7 mouse cellular contexts compared by ENCODE assay signal in the genomic region with DNA sequence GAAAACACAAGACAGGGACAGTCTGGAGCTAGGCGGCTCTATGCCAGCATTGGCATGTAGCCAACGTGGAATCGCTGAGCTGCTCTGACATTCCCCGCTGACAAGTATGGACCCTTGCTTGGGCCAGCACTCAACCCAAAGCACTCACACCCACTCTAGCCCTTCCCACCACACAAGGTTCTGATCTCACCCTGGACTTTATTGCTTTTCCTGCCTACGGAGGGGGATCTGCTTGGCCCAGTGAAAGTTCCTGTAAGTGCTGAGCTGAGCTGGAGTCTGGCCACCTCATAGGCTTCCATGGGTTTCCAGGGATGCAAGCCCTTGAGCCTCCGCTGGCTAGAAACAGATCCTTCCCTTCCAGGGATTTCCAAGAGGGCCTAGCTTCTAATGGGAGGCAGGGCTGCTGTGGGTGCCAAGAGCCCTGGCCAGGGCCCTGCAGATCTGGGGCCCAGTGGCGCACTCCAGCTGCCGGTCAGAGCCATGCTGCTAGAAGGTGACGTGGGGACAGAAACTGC. TPM values are rescaled to one million over a fixed set of nuclear protein-coding genes. Genes with fewer than 3 reads are reported as not detected.
A peak's percentile ranks its signal among the peaks of the same experiment; 100 is the strongest.
DNase-seq lines count a peak whose midpoint lies in the region; ATAC-seq and TF ChIP-seq lines count a peak whose summit lies in the region.

No protein-coding gene starts in this region.

- no peaks in the 10 kb centered on the region for H3K36me3 ChIP-seq in limb, embryonic 11.5 days (ENCODE audit: control insufficient read depth, insufficient read depth, low read length)
- H3K36me3 ChIP-seq in limb, embryonic 10.5 days, result no peaks in the 10 kb centered on the region
- no peaks in the 10 kb centered on the region for H3K36me3 ChIP-seq in forebrain, postnatal 0 days (ENCODE audit: insufficient read depth)
- no peaks in the 10 kb centered on the region for H3K36me3 ChIP-seq in heart, embryonic 16.5 days (ENCODE audit: control insufficient read depth, insufficient read depth)
- H3K36me3 ChIP-seq in limb, embryonic 14.5 days (ENCODE audit: control insufficient read depth, insufficient read depth, low read length), result no peaks in the 10 kb centered on the region

- no peak for TF ChIP-seq CTCF in forebrain, postnatal 0 days (IDR thresholded peaks at IDR 0.05; ENCODE audit: low read depth)

- no peaks in the 10 kb centered on the region for H3K4me1 ChIP-seq in limb, embryonic 11.5 days (ENCODE audit: control insufficient read depth, insufficient read depth, low read length)
- no peaks in the 10 kb centered on the region for H3K4me1 ChIP-seq in limb, embryonic 10.5 days
- H3K4me1 ChIP-seq in forebrain, postnatal 0 days (ENCODE audit: insufficient read depth), result no peaks in the 10 kb centered on the region; the same call in 1 of the 2 replicates
- peaks cover 11% of the 10 kb centered on the region for H3K4me1 ChIP-seq in heart, embryonic 16.5 days (ENCODE audit: control insufficient read depth, insufficient read depth, low read length)
- H3K4me1 ChIP-seq in limb, embryonic 14.5 days (ENCODE audit: control insufficient read depth, insufficient read depth, low read length), result peaks cover 8% of the 10 kb centered on the region; the same call in 1 of the 2 replicates

- WGBS in limb, embryonic 11.5 days, result 88% methylated on average over 9 of the region's 9 CpGs
- 91% methylated on average over 9 of the region's 9 CpGs for WGBS in limb, embryonic 10.5 days
- WGBS in forebrain, postnatal 0 days, result 44% methylated on average over 9 of the region's 9 CpGs
- 41% methylated on average over 9 of the region's 9 CpGs for WGBS in heart, embryonic 16.5 days
- 67% methylated on average over 9 of the region's 9 CpGs for WGBS in limb, embryonic 14.5 days

- H3K9ac ChIP-seq in limb, embryonic 11.5 days (ENCODE audit: low read length), result 0 out of 2 replicates have a peak overlapping the region, but pooled peaks have one; percentile 7
- no peak overlapping the region for H3K9ac ChIP-seq in forebrain, postnatal 0 days
- H3K9ac ChIP-seq in heart, embryonic 16.5 days (ENCODE audit: low read length), result no peak overlapping the region
- H3K9ac ChIP-seq in limb, embryonic 14.5 days (ENCODE audit: low read depth, low read length, severe bottlenecking), result no peak overlapping the region

- no peaks in the 10 kb centered on the region for H3K27me3 ChIP-seq in limb, embryonic 11.5 days (ENCODE audit: control insufficient read depth, insufficient read depth, low read length)
- no peaks in the 10 kb centered on the region for H3K27me3 ChIP-seq in limb, embryonic 10.5 days (ENCODE audit: low read depth, poor library complexity, severe bottlenecking)
- H3K27me3 ChIP-seq in forebrain, postnatal 0 days (ENCODE audit: insufficient read depth, low read length), result no peaks in the 10 kb centered on the region
- H3K27me3 ChIP-seq in heart, embryonic 16.5 days (ENCODE audit: control insufficient read depth, insufficient read depth, low read length), result no peaks in the 10 kb centered on the region
- no peaks in the 10 kb centered on the region for H3K27me3 ChIP-seq in limb, embryonic 14.5 days (ENCODE audit: control insufficient read depth, insufficient read depth, low read length)

- H3K4me2 ChIP-seq in limb, embryonic 11.5 days (ENCODE audit: low read depth, severe bottlenecking), result no peak overlapping the region
- H3K4me2 ChIP-seq in forebrain, postnatal 0 days (ENCODE audit: low read depth), result no peak overlapping the region
- H3K4me2 ChIP-seq in heart, embryonic 16.5 days (ENCODE audit: low read depth, low read length), result no peak overlapping the region
- no peak overlapping the region for H3K4me2 ChIP-seq in limb, embryonic 14.5 days (replicated peaks; ENCODE audit: low read depth, low read length, severe bottlenecking)

- no peak for DNase-seq in limb, embryonic 11.5 days (ENCODE audit: low spot score)
- DNase-seq in limb, embryonic 10.5 days (ENCODE audit: low spot score), result no peak
- peak; percentile 61 for DNase-seq in forebrain, postnatal 0 days
- peak; percentile 54 for DNase-seq in limb, embryonic 14.5 days (ENCODE audit: low spot score)
- DNase-seq in testis, postnatal 10 days (ENCODE audit: low spot score), result peak; percentile 83
- DNase-seq in thymus, postnatal 14 days, result no peak

- H3K4me3 ChIP-seq in limb, embryonic 11.5 days (ENCODE audit: low read depth, low read length), result no peak overlapping the region
- H3K4me3 ChIP-seq in limb, embryonic 10.5 days, result no peak overlapping the region
- no peak overlapping the region for H3K4me3 ChIP-seq in forebrain, postnatal 0 days (ENCODE audit: low read depth, low read length)
- no peak overlapping the region for H3K4me3 ChIP-seq in heart, embryonic 16.5 days (ENCODE audit: low read length)
- no peak overlapping the region for H3K4me3 ChIP-seq in limb, embryonic 14.5 days (replicated peaks; ENCODE audit: low read length)

- no peaks in the 10 kb centered on the region for H3K9me3 ChIP-seq in limb, embryonic 11.5 days (ENCODE audit: control insufficient read depth, low read length)
- no peaks in the 10 kb centered on the region for H3K9me3 ChIP-seq in limb, embryonic 10.5 days (replicated peaks)
- H3K9me3 ChIP-seq in forebrain, postnatal 0 days (ENCODE audit: low read length), result no peaks in the 10 kb centered on the region
- no peaks in the 10 kb centered on the region for H3K9me3 ChIP-seq in heart, embryonic 16.5 days (replicated peaks; ENCODE audit: control insufficient read depth, low read length)
- no peaks in the 10 kb centered on the region for H3K9me3 ChIP-seq in limb, embryonic 14.5 days (ENCODE audit: control insufficient read depth, low read length)

- no peak for ATAC-seq in limb, embryonic 11.5 days (ENCODE audit: insufficient number of reproducible peaks, low FRiP score, low TSS enrichment, low read depth)
- ATAC-seq in forebrain, postnatal 0 days, result peak; percentile 55; the same call in 1 of the 2 replicates
- ATAC-seq in heart, embryonic 16.5 days (replicated peaks; ENCODE audit: extremely low read depth, insufficient read depth, low FRiP score), result peak; percentile 75
- peak; percentile 48 for ATAC-seq in limb, embryonic 14.5 days (ENCODE audit: low FRiP score, low read depth)

- H3K27ac ChIP-seq in limb, embryonic 11.5 days (replicated peaks; ENCODE audit: low read depth, low read length), result no peak overlapping the region
- H3K27ac ChIP-seq in limb, embryonic 10.5 days, result no peak overlapping the region
- no peak overlapping the region for H3K27ac ChIP-seq in forebrain, postnatal 0 days (ENCODE audit: low read depth, low read length)
- peak overlapping the region; percentile 77 for H3K27ac ChIP-seq in heart, embryonic 16.5 days (ENCODE audit: low read length)
- peak overlapping the region; percentile 63 for H3K27ac ChIP-seq in limb, embryonic 14.5 days (replicated peaks; ENCODE audit: low read depth, low read length)

- TF ChIP-seq POLR2A in limb, embryonic 14.5 days (IDR thresholded peaks at IDR 0.05; ENCODE audit: borderline replicate concordance, extremely low read depth, insufficient read depth, insufficient read length), result no peak

RNA-seq across cellular contexts. Expression of a gene that starts 8.8 kb away (rescaled TPM):
- 0.54 and 0.55 TPM in 2 replicates for polyA plus RNA-seq in limb, embryonic 11.5 days (2014; fragmentation: Nextera tagmentation; extraction: Ambion mirVana)
- 0.44 and 0.49 TPM in 2 replicates for polyA plus RNA-seq in limb, embryonic 10.5 days (2016; fragmentation: Nextera tagmentation; extraction: Ambion mirVana)
- 0.29 and 0.69 TPM in 2 replicates for total RNA-seq in forebrain, postnatal 0 days (2014; rRNA removed)
- 0.19 and 0.39 TPM in 2 replicates for polyA plus RNA-seq in forebrain, postnatal 0 days (2015; fragmentation: Nextera tagmentation; extraction: Ambion mirVana)
- polyA plus RNA-seq in heart, embryonic 16.5 days (2015; fragmentation: Nextera tagmentation; extraction: Ambion mirVana), result 0.84 and 0.99 TPM in 2 replicates
- polyA plus RNA-seq in limb, embryonic 14.5 days (2012; rRNA removed), result 21.0 and 24.8 TPM in 2 replicates
- polyA plus RNA-seq in limb, embryonic 14.5 days (2014; fragmentation: Nextera tagmentation; extraction: Ambion mirVana), result 5.3 TPM in 2 replicates

Comparison
In these comparisons a context has a peak if more than half of its experiments do, and no peak if none do; other contexts are left out.
1. DNase-seq: peak in forebrain, postnatal 0 days (single experiment), limb, embryonic 14.5 days (single experiment) and testis, postnatal 10 days (single experiment); none in limb, embryonic 11.5 days (single experiment), limb, embryonic 10.5 days (single experiment) and thymus, postnatal 14 days (single experiment).
2. H3K27ac ChIP-seq: peak in heart, embryonic 16.5 days (single experiment) and limb, embryonic 14.5 days (single experiment); none in limb, embryonic 11.5 days (single experiment), limb, embryonic 10.5 days (single experiment) and forebrain, postnatal 0 days (single experiment).